Mouse (Mus musculus): ENCODE measurements around the gene Gm11639.

DNA sequence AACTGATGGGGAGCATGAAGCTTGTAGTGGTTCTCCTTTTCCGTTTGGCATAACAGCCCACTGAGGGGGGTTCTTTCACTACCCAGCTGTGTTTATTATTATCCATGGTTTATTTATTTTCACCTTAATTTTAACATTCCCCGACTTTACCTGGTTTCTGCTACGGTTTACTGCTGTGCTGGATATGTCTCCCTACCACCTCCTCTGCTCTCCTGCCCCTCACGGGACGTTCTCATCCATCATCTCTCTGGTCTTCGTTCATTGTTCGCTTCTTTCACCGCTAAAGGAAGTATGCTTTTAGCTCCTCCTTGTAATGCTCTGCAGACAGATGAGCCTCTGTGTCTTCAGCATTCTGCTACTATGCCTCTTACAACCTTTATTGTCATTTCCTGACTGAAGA is 344.0 kb downstream of the Gm11639 start:
- TF ChIP-seq CTCF (conservative IDR thresholded peaks at IDR 0.05 in 1 of 2, IDR thresholded peaks at IDR 0.05 in 1 of 2; ENCODE audit: low read depth in 2 of 2, low read length in 2 of 2) (no peak), SIN3A (IDR thresholded peaks at IDR 0.05; ENCODE audit: low read length) (no peak), MYC (IDR thresholded peaks at IDR 0.05; ENCODE audit: low read depth, low read length) (no peak), POLR2A (IDR thresholded peaks at IDR 0.05; ENCODE audit: low read depth, low read length) (no peak), USF1 (IDR thresholded peaks at IDR 0.05; ENCODE audit: low read depth, low read length) (no peak), EP300 (IDR thresholded peaks at IDR 0.05; ENCODE audit: low read length) (no peak), BHLHE40 (IDR thresholded peaks at IDR 0.05; ENCODE audit: low read depth, low read length) (peak; percentile 58), NRF1 (IDR thresholded peaks at IDR 0.05; ENCODE audit: low read depth, low read length) (no peak), IRF4 (IDR thresholded peaks at IDR 0.05; ENCODE audit: low read depth, low read length) (no peak), TBP (conservative IDR thresholded peaks at IDR 0.05; ENCODE audit: low read depth, low read length) (0 out of 2 replicates have a peak, but pooled peaks have one; percentile 40)

Data from CH12.LX (cell line).